Mouse (Mus musculus) NIH3T3 (cell line): ENCODE measurements around the gene Tmprss4.
A peak's percentile ranks its signal among the peaks of the same experiment; 100 is the strongest.

Experiments
- DNase-seq: peaks from one replicate; pipeline ENCODE4 v3.0.0-alpha.2; 2012; ENCODE audit warnings: low read depth

The Tmprss4 gene

DNA sequence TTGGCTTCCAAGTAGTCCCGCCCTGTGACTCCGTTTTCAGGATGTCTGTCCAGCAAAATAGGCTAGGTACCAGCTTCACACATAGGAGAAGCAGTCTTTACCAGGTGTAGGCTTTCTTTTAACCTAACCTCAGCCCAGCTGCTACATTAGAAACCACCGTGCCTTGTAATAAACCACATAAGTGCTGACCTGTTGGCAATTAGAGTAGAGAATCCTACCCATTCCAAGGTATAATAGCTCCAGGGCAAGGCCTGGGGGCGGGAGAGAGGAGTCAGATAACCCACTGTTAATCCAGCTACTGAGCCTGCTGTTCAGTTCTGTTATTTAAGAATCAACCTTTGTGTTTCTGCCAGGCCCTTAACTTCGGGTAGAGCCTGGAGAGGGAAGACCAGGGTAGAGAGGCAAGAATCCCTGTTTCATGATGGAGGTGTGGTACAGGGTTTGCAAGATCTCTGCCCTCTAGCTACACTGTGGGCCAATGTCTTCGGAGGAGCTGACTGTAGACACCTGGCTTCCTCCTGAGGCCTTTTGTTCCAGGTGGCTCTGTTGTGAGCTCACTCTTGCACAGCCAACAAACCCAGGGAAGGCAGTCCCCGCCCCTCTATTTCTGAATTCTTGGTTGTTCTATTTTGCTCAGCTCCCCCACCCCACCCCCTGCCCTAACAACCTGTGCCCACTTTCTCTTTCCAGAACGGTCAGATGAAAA, 7.6 kb downstream of the Tmprss4 start:
- DNase-seq = no peak

DNA sequence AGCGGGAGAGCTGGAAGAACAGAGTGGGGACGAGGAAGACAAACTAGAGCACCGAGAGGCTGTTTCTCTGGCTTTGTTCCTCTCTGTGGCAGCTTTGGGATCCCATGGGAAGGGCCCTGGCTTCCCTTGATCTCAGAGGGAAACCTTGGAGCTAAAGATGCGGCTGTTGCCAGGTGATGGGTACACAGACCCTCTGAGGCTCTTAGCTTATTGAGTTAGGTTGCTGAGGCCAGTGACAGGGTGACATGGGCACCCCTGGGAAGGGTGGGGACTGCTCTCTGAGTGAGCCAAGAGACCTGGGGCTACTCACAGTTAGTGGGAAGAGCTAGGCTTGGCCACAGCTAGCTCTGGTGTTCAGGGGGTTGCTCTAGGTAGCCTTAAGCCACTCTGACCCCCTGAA, 8.4 kb downstream of the Tmprss4 start:
- no peak for DNase-seq

DNA sequence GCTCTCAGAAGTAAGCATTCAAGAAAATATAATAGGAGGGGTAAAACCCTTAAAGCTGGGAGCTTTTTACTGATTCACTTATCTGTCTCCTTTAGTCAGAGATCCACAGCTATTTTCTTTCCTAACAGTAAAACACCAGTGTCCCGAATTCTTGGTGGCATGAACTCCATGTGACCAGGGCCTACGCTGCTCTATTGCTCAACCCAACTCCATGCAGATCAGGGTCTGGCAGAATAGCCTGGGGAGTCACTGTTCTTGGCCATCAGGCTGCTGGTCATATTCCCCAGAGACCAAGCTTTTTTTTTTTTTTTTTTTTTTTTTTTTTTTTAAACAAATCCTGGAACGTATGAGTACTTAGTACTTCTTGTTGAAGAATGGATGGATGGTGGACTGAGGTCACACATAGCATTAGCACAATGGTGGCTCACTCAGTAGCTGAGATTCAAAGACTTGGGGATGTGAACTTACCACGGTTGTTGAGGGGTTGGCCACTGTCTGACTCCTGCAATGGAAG, 14.2 kb downstream of the Tmprss4 start:
- no peak for DNase-seq

DNA sequence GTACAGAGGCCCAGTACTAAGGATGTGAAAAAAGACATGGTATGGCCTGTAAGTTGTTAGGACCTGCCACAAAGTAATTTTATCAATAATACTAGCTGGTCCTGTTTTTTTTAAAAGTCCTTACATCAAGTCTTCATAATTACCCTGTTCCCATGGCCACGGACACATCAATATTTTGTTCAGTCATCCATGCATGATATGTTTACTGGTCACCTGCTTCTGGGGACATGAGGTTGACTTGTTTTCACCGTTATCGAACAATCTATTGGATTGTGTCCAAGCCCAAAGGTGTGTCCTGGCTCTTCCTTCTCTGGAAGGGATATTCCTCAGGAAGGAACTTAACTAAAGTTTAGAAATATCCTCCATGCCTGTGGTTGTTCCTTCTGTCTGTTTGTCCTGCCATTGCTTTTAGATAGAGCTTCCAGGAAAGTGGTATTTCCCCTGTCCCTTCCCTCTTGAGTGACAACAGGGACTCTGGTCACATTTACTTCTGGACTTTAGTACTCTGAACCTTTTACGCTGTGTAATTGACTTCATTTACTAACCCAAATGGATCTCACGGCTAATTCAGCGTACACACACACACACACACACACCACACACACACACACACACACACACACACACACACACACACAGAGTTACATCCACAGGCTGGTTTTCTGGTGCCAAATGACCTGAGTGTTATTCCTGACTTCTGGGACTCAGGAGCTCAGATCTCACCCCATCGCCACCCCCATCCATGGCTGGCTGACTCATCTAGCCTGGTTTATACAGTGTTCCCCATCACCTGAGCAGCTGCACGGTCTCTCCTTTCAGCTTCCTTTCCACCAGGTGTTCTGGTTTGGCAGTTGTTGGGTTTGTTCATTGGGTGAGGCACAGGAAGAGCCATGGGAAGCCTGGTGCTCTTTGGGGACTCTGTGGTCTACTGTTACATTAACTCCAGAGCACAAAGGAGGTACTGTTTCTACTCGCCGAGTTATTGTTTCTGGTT, 15.0 kb downstream of the Tmprss4 start:
- no peak for DNase-seq

DNA sequence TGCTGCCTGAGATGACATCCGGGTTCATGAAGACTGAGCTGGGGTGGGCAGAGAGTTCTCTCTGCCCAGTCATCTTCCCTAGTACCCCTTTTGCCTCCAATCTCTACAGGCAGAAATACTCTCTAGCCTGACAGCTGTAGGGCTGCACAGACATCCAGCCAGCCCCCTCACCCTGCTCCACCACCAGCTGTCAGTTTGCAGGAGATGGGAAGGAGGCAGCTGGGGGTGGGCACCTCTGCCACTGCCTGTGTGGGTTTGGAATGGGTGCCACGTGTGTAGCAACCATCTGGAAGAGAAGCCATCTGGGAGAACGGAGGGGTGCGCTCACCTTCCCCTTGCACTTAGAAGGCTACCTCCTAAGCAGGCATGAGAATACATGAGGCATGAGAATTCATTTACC, 18.6 kb downstream of the Tmprss4 start:
- DNase-seq = no peak

DNA sequence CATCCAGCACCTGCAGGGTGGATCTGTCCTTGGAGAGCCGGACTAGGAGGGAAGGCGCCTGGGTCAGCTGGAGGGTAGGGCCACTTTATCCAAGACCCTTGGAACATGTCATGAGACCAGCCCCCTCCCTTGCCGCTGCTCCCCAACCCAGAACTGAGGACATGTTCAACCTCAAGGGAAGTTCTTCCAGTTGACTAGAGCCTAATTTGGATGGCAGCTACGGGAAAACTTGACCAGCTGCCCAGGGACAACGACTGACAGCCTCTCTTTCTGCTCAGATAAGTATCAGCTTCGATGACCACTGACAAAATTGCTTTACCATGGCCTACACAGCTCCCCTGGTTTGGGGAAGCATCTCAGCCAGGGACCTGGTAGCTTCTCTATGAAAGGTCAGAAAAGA, 20.6 kb downstream of the Tmprss4 start:
- DNase-seq = no peak

DNA sequence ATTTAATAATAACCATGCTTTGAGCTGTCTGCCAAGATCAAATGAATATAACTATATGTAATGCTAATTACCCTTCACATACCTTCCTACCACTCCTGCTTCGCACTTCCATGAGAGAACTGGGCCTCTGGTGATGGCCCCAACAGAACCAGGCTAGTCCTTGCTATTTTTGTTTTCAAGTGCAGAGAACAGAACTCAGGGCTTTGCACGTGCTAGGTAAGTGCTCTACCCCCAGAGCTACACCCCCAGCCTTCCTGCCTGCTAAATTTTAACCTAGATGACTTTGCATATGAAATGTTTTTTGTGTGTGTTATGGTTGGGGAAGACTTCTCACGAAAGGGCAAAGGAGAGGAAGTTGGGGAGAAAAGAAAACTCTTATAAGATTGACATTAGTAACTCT, 21.4 kb downstream of the Tmprss4 start:
- DNase-seq = no peak

DNA sequence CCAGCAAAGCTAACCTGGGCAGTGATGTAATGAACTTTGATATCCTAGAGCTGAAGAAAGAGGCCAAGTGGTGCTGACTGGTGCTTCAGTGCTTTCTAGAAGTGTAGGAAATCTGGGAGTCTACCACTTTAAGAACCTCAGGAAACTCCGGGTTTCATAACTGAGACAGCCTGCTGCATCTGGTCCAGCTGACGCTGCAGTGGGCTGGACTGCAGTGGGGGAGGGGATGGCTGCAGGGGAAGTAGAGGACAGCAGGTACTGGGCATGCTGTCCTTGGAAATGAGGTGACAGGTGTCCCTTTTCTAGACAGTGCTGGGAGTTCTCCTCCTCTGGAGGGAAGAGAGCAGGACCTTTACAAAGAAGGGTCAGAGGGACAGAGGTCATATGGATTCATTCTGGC, 22.1 kb downstream of the Tmprss4 start, which contains the start of gene BC049352:
Gene BC049352 (plus strand): TSS at position 238 of the 400 bp plus-strand sequence.
- no peak for DNase-seq

DNA sequence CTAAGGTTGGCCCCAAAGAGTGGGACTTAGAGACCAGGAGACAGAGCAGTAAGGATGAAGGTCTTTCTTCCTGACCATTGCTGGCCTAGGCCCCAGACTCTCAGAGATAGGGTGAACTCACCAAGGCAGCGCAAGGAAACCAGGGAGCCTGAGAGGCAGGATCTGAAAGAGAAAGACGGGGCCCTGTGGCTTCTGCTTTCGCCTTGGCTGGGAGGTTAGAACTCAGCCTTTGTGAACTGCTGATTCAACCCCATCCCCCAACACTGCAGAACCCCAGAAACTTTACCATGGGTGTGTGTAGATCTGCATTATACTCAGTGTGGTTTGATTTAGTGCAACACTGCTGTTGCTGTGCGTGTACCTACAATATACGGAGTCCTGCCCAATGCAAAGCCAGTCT, 24.6 kb downstream of the Tmprss4 start:
- DNase-seq = no peak

DNA sequence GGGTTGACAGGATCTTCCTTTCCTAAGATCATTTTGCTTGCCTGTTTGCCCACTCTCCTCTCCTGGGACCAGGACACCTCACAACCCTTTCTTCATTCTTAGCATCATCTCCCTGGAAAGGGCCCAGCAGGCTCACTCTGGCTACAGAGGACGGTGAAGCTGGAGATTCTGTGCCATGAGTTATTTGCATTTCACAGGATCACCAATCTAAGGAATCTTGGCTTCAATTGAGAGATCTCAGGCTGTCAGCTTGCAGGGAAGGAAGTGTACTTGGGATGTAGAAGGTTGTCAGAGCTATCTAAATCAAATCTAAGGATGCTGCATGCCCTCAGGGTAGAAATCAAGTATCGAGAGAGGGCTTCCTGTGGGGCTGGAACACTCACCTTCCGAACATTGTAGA, 30.4 kb downstream of the Tmprss4 start:
- DNase-seq = no peak

DNA sequence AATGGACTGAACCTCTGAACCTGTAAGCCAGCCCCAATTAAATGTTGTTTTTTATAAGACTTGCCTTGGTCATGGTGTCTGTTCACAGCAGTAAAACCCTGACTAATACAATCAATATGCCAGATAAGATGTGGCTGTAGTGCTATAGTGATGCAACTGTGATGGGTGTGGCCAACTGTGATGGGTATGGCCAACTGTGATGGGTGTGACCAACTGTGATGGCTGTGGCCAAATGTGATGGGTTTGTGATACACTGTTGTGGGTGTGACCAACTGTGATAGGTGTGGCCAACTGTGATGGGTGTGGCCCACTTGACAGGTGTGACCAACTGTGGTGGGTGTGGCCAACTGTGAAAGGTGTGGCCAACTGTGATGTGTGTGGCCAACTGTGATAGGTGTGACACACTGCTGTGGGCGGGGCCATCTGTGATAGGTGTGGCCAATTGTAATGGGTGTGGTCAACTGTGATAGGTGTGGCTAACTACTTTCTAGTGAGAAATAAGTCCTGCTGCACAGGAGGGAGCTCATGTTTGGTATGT, 32.8 kb downstream of the Tmprss4 start:
- DNase-seq = no peak

DNA sequence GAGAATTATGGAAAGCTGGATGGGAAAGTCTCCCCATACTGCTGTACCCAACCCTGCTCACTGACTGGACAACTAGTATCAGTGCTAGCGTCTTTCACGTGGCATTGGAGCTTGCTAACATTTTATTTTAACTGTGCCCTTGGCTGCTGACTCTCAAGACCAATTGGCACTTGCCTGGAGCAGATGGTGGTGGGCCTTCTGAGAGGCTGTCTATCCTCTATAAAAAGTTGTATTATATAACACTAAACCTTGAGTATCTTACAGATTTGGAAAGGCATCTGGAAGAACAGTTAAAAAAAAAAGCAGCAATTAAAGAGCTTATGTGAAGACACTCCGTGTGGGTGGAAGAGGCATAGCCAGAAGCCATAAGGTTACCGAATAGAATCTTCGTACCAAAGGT, 33.7 kb downstream of the Tmprss4 start:
- no peak for DNase-seq

DNA sequence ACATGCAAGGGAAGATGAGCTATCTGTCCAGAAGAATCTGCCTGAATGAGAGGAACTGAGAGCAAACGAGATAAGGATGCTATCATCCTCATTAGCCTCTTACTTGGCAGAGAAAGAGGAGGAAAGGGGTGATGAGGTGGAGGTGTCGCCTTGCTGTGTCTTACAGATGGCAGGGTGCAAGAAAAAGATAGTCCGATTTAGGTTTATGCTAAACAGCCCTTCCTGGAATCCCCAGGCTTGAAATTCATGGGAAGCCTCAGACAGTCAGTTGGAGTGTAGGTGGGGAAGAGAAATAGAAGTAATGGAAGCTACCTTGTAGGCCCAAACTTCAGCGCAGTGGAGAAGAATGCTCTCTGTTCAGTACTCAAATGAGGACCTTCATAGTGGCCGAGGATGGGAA, 36.0 kb downstream of the Tmprss4 start:
- no peak for DNase-seq

DNA sequence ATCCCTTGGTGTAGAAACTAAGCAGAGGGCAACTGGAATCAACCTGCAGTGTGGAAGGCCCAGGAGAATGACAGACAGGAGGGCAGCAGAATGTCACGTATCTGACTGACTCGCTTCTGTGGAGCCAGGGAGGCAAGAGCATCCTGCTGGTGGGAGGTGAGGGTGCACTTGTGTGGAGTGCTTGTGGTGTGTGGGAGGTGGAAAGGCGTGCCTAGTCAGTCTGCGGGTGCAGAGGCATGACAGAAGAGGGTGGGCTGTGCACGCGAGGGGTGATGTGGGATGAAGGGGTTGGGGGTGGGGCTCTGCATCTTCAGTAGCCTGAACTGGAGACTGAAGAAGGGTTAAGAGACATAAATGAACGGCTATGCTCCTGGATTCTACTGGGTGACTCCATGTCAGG, 50.5 kb downstream of the Tmprss4 start:
- DNase-seq = no peak

DNA sequence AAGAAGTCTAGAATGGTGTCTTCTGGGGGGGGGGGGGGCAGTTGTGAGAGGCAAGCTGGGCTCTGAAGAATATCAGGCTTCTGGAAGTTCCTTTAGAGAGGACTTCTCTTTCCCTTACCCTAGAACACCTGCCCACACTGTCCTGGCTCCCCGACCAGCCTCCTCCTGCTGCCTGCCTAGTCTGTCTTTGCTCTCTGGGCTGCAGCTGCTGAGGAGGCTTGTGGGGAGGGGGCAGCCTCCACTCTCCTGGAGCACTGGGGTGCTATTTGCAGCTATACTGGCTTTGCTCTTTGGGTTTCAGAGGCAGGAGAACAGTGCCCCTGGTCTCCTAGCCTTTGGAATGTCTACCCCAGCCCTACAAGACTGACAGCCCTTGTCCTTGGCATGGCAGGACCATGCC, 53.0 kb downstream of the Tmprss4 start:
- no peak for DNase-seq

DNA sequence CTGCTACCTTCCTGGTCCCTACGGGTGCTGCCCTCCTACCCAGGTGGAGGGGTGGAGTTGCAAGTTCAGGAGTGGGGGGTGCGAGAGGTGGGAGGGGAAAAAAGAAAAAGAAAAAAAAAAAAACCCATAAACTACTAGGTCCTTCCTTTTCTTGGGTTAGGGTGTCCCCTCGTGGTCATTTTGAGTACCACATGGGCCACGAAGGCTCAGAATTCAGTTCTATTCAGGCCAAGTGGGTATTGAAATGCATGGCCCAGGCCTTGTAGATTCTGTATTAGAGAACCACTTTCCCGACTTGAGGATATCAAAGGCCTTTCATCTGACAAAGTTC, 57.7 kb downstream of the Tmprss4 start:
- peak; percentile 57 for DNase-seq

DNA sequence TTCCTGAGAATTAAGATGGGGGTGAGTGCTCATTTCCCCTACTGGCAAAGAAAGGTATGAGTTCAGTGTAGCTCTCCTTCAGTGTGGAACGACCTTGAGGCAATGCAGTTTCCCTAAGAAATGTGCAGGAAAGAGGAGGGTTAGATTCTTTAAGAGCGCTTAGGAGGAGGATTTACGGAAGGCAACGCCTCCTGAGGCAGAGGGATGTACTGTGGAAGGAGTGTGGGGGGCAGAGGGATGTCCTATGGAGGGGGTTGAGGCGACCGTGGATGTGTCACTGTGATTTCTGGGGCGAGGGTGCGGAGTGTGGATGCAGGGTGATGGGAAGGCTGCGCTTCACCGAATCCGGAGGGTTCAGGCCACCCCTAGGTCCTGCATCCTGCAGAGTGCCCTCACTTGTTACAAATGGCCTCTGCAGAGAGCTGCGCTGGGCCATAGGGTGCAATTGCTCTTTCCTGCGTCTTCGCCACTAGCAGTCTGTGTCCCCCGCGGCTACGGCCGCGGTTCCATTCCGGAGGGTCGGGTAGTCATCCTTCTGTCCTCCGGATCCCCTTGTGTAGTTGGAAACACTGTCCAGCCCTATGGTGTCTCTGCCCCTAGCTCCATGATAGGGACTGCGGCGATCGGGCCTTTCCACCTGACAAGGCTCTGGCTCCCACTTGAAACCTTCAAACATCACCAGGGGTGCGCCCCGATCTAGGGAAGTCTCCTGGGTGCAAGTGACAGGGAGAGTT, 58.2 kb downstream of the Tmprss4 start:
- DNase-seq = no peak

DNA sequence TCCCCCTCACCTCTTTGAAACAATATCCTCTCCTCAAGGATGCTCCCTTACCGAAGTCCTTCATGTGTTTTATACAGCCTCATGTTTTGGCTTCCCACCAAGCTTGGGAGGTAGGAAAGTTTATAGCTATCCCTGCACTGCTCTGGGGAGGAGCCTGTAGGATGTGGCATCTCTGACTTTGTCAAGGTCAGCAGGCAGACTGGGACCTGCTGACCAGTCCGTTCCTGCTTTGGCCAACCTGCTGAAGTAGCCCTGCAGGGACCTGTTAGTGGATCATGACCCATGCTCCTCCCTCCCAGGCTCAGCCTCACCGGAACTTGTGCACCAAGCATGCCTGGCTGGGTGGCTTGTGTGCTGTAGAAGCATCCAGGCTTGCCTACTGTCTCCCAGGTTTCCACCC, 61.2 kb downstream of the Tmprss4 start:
- DNase-seq = no peak

DNA sequence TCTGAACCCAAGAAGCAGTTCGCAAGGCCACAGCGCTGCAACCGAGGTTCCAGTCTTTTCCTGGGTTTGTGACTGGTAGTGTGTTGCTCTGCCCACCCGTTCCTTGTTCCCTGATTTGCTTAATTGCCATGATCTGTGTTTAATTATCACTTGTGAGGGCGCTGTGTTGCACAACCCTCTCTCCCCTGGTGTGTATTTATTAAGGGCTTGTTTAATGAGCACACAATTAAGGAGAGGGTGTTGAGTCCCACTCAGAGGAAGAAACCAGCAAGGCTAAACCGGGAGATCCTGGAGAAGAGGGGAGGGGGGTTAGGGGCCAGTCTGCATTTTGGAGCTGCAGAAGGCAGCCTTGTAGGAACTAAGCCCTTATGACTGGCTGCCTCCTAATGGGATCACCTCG, 62.9 kb downstream of the Tmprss4 start:
- no peak for DNase-seq

DNA sequence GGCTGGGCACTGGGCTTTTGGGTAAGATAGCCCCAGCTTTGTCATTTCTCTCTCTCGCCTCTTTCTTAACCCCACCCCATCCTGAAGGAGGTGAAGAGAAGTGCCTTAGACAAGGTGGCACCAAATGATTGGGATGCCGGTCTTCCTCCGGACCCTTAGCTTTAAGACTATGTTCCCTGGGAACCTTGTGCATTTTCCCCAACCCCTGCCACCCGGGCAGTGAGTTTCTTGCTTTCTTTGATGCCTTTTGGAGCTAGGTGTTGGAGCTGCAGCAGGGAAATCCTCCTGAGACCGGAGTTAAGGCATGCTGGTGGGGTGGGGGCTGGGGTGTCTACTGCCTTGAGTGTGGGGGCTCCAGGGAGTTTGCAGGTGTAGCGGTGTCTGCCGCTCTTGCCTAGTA, 64.8 kb downstream of the Tmprss4 start:
- DNase-seq = no peak

DNA sequence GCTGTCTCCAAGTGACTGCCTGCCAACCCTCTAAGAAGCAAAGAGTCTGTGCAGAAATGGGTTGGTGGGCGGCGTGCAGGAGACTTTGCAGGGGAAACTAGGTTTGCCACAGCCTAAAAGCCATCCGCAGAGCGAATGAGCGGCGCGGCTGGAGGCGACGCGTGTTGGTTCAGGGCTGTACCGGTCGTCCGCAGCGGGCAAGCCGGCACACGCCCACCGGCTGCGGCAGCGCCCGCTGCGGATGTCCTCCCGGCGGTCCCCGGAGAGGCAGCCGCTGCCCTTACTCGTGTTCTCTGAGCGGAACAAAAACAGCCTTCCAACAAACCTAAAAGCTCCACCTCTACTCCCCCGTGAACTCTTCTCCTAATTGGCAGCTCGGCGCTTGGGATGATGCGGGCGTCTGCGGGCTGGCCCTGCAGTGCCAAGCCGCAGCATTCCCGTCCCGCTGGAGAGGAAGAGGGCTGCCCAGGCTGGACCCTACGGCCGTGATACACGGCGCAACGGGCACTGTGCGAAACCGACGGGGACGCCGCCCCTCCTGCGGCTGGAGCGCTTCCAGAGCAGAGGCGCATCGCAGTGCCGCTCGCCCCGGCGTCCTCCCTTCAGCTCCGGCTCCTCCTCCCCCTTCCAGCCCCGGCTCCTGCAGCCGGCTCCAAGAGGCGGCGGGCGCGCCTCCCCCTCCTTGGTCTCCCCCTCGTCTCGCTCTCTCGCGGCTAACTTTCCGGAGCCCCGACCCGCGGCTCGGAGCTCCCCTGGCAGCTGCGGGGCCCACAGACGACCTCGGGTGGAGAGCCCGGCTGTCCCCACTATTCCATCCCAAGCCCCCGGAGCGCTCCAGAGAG, 65.5 kb downstream of the Tmprss4 start, which contains the start of gene Scn4b:
Gene Scn4b (plus strand): TSS at position 205 of the 842 bp plus-strand sequence.
- no peak for DNase-seq
